Mouse (Mus musculus): ENCODE data around the gene Npnt. TPM values are rescaled to one million over a fixed set of nuclear protein-coding genes. Genes with fewer than 3 reads are reported as not detected.

Gene Npnt
- polyA plus RNA-seq, 1 experiment from 2014 or later: 9.0 TPM

DNA sequence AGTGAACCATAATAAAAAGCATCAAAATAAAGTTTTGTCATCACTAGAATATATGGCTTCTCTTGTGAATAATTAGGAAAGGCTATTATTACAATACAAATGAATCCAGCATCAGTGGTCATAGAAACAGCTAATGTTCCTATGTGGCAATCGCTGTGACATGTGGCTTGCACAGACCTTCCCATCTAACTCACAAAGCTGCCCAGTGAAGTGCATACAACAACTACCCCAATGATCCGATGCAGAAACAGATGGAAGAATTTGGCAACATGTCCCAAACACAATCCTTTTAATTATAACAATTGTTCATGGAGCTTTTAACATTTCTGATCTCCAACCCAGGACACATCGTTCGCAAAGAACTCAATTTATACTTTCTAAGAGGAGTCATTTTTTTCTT, 52.2 kb downstream of the Npnt start:
- Histone ChIP-seq H3K4me1 (no peaks in the 10 kb centered on the region), H3K27ac (replicated peaks) (no peak overlapping the region), H3K36me3 (no peaks in the 10 kb centered on the region), H3K27me3 (ENCODE audit: low read depth, poor library complexity, severe bottlenecking) (no peaks in the 10 kb centered on the region), H3K9me3 (replicated peaks) (no peaks in the 10 kb centered on the region), H3K4me3 (no peak overlapping the region)
- no peak for DNase-seq (ENCODE audit: low spot score)
- 94% methylated on average over 4 of the region's 4 CpGs for WGBS

DNA sequence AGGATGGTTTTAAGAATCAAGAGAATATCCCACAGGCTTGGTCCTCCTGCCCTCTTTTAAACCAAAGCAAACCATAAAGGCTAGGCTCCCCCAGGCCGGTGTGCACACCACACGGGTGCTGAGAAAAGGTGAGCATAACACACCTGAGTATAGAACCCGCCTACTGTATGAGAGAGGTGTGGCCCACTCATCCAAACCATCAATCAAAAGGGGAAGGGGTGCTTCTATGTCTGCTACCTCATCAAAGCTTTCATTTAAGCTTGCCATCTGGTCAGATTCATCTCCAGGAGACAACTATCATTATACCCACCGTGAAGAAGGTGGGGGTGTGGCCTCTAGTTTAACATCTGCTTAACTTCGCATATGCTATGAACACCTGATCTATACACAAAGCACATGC, 52.7 kb downstream of the Npnt start:
- no peaks in the 10 kb centered on the region for H3K9me3 ChIP-seq (replicated peaks)
- no peak overlapping the region for H3K4me3 ChIP-seq
- H3K27me3 ChIP-seq (ENCODE audit: low read depth, poor library complexity, severe bottlenecking): no peaks in the 10 kb centered on the region
- H3K36me3 ChIP-seq: no peaks in the 10 kb centered on the region
- H3K27ac ChIP-seq (replicated peaks): no peak overlapping the region
- DNase-seq (ENCODE audit: low spot score): no peak
- 95% methylated on average over 5 of the region's 5 CpGs for WGBS
- H3K4me1 ChIP-seq: no peaks in the 10 kb centered on the region

DNA sequence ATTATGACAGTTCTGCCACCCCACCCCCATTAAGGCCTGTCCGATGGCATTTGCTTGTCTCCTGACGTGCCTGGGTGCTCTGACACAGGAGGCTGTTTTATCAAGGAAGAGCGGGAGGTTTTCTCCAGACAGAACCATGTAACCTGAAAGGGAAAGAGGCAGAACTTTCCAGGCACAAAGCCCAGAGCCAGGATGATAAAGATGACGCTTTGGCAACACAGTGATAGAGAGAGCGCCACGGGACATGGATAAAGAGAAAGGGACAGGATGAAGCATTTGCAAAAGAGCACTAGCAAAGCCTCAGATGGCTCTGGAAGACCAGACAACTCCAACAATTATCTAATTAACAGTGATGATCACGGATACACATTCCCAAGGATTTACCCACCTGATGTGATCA, 56.0 kb downstream of the Npnt start:
- H3K9me3 ChIP-seq (replicated peaks): no peaks in the 10 kb centered on the region

DNA sequence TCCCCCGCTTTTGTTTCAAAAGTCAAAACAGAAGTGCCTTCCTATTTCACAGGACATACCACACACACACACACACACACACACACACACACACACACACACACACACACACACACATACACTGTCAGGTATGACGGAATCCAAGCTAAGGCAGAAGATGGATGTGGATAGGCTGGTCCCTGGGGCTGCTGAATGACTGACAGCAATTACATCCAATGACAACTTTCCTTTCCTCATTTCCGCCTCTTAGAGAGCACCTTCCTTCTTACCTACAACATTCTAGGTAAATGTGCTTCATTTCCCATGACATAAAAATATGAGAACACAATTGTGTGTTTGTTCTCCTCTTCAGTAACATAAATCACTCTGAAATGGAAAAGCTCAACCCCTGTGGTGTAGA, 56.4 kb downstream of the Npnt start:
- no peak overlapping the region for H3K4me3 ChIP-seq
- H3K9me3 ChIP-seq (replicated peaks): no peaks in the 10 kb centered on the region
- DNase-seq (ENCODE audit: low spot score): no peak
- no peak overlapping the region for H3K27ac ChIP-seq (replicated peaks)
- 89% methylated on average over 3 of the region's 3 CpGs for WGBS
- no peaks in the 10 kb centered on the region for H3K4me1 ChIP-seq
- no peaks in the 10 kb centered on the region for H3K36me3 ChIP-seq
- no peaks in the 10 kb centered on the region for H3K27me3 ChIP-seq (ENCODE audit: low read depth, poor library complexity, severe bottlenecking)

More for the DNA sequence above, 56.0 kb downstream of the Npnt start:
- no peaks in the 10 kb centered on the region for H3K36me3 ChIP-seq
- no peak overlapping the region for H3K27ac ChIP-seq (replicated peaks)
- H3K4me3 ChIP-seq: no peak overlapping the region
- H3K4me1 ChIP-seq: no peaks in the 10 kb centered on the region
- H3K27me3 ChIP-seq (ENCODE audit: low read depth, poor library complexity, severe bottlenecking): no peaks in the 10 kb centered on the region
- no peak for DNase-seq (ENCODE audit: low spot score)
- WGBS: 88% methylated on average over 7 of the region's 7 CpGs

DNA sequence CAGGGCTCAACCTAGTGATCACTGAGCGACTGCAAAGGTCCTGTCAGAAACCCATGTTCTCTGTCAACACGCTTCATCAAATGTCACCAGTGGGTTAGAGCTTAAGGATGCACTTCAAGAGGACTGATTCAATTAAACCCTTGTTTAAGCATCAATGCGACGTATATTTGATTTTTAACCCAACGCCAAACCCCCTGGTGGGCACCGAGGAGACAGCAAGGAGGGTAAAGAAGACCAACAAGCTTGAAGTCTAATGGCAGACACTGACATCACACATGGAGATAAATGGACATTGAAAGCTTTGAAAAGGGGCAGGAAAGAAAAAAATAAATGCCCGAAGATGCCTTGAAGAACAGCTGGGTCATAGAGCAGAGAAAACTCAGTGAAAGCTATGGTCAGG, 57.0 kb downstream of the Npnt start:
- no peaks in the 10 kb centered on the region for H3K9me3 ChIP-seq (replicated peaks)
- H3K27me3 ChIP-seq (ENCODE audit: low read depth, poor library complexity, severe bottlenecking): no peaks in the 10 kb centered on the region
- H3K4me1 ChIP-seq: no peaks in the 10 kb centered on the region
- no peaks in the 10 kb centered on the region for H3K36me3 ChIP-seq
- no peak overlapping the region for H3K4me3 ChIP-seq
- H3K27ac ChIP-seq (replicated peaks): no peak overlapping the region
- WGBS: 90% methylated on average over 7 of the region's 7 CpGs
- DNase-seq (ENCODE audit: low spot score): no peak

DNA sequence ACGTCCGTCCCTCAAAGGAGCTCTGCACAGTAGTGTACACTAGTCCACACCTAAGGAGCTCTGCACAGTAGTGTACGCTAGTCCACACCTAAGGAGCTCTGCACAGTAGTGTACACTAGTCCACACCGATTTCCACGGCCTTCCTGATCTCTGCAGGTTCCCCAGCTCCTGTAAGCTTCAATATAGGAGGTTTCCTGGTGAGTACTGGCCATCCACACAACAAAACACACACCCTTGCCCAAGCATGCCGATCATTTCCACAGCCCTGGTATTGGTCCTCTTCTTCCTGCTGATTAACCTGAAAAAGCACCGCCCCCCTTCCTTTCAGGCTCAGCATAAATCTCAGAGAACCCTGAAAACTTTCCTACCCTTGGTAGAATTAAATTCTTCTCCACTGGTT, 57.6 kb downstream of the Npnt start:
- WGBS: 88% methylated on average over 7 of the region's 7 CpGs
- H3K36me3 ChIP-seq: no peaks in the 10 kb centered on the region
- no peaks in the 10 kb centered on the region for H3K4me1 ChIP-seq
- no peak for DNase-seq (ENCODE audit: low spot score)
- no peak overlapping the region for H3K4me3 ChIP-seq
- H3K27me3 ChIP-seq (ENCODE audit: low read depth, poor library complexity, severe bottlenecking): no peaks in the 10 kb centered on the region
- no peaks in the 10 kb centered on the region for H3K9me3 ChIP-seq (replicated peaks)
- H3K27ac ChIP-seq (replicated peaks): no peak overlapping the region

DNA sequence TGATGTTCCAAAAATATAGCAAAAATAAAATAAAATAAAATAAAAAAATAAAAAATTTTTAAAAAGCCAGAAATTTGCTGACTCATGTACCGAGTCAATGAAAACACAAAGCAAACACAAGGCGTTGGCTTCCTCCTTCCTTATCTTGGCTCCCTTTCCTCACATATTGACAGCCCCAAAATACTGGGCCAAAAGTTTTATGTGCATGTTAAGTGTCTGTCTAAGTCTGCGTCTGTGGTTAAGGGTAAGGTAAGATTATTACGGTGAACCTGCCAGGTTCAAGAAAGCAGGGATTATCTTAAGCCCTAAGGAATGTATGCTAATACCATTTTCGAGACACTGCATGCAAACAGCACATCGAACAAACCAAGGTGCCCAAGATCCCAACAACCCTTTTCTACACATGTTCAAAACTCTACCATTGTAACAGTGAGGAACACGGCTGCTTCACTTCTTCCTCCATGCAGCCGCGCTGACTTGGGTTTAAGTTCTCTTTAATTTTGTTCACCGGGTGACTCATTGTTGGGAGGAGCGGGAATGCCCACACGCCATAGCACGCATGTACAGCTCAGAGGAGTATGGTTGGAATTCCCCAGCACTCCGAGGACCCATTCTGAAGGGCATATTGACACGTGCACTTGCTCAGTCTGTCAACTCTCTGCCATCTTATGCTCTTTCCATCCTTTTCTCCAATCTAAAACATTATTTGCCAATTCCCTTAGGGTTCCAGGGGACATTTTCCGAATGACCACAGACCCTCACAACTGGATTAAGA, 62.8 kb downstream of the Npnt start:
- Histone ChIP-seq H3K36me3 (no peaks in the 10 kb centered on the region), H3K4me3 (no peak overlapping the region), H3K9me3 (replicated peaks) (no peaks in the 10 kb centered on the region), H3K27me3 (ENCODE audit: low read depth, poor library complexity, severe bottlenecking) (no peaks in the 10 kb centered on the region), H3K27ac (replicated peaks) (no peak overlapping the region), H3K4me1 (no peaks in the 10 kb centered on the region)
- 92% methylated on average over 16 of the region's 16 CpGs for WGBS
- DNase-seq (ENCODE audit: low spot score): no peak

DNA sequence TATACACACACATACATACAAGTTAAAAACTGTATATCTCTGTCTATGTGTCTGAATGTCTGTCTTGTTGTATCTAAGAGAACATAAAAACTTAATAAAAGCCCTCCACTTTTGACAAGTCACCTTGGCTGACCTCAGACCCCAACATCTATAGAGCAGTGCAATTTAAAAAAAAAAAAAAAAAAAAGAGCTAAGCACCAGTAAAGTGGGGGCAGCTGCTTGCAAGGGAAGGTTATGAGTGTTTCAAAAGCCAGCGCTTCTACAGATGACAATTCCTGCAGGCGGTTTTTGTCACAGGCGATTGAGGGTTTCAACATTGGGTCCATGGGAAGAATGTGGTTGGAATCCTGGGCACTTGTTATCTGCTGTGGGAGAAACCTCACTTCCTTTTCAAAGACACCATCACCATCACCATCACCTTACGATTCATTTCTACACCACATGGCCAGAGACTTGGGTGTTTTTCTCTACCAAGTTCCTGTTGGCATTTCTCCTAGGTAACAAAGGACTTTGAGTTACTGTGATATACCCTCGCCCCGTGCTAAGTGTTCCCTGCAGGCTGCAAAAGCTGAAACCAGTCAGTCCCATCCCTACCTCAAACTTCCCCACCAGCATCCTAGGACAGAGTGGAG, 63.6 kb downstream of the Npnt start:
- 92% methylated on average over 6 of the region's 6 CpGs for WGBS
- DNase-seq (ENCODE audit: low spot score): no peak
- no peak overlapping the region for H3K27ac ChIP-seq (replicated peaks)
- no peaks in the 10 kb centered on the region for H3K36me3 ChIP-seq
- H3K9me3 ChIP-seq (replicated peaks): no peaks in the 10 kb centered on the region
- H3K27me3 ChIP-seq (ENCODE audit: low read depth, poor library complexity, severe bottlenecking): no peaks in the 10 kb centered on the region
- no peaks in the 10 kb centered on the region for H3K4me1 ChIP-seq
- no peak overlapping the region for H3K4me3 ChIP-seq

DNA sequence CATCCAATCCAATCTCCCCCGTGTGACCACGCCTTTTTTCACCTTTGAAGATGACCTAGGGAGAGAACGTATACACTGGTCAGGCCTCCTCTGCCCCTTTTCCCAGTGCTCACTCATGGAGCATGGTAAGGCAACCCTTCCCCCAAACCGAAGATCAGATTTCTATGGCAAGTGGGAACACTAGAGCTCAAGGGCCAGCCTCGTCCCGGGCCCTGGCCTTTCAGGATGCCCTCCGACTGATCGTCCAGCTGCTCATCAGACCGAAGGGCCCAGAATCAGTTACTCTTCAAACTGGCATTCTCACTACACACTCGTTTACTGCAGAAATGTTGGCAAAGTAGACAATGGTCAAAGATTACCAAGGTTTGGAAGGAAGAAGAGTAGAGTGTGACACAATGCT, 65.6 kb downstream of the Npnt start:
- Histone ChIP-seq H3K27me3 (ENCODE audit: low read depth, poor library complexity, severe bottlenecking) (no peaks in the 10 kb centered on the region), H3K9me3 (replicated peaks) (no peaks in the 10 kb centered on the region), H3K36me3 (no peaks in the 10 kb centered on the region), H3K4me1 (peaks cover 10% of the 10 kb centered on the region), H3K27ac (replicated peaks) (no peak overlapping the region), H3K4me3 (no peak overlapping the region)
- DNase-seq (ENCODE audit: low spot score): no peak
- 90% methylated on average over 10 of the region's 10 CpGs for WGBS

DNA sequence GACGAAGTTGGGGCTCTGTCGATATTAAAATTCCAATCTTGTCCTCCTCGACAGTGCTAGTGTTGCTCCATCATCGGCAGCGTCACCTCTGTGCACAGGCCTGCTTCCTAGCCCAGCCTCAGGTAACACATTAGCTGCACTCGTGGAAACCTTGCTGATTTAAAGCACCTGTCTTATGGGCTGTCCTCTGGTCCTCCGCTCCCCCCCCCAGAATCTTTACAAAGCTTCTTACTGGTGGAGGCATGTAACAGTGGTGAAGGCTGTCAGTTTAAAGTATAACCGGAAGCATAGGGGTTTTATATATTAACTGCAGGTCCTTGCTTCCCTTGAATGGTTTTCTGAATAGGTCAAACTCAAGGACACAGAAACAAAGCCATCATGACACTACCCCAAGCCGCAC, 66.8 kb downstream of the Npnt start:
- H3K27ac ChIP-seq (replicated peaks): no peak overlapping the region
- H3K4me1 ChIP-seq: peaks cover 10% of the 10 kb centered on the region
- H3K27me3 ChIP-seq (ENCODE audit: low read depth, poor library complexity, severe bottlenecking): no peaks in the 10 kb centered on the region
- DNase-seq (ENCODE audit: low spot score): no peak
- H3K4me3 ChIP-seq: no peak overlapping the region
- no peaks in the 10 kb centered on the region for H3K9me3 ChIP-seq (replicated peaks)
- H3K36me3 ChIP-seq: no peaks in the 10 kb centered on the region
- 89% methylated on average over 9 of the region's 9 CpGs for WGBS

DNA sequence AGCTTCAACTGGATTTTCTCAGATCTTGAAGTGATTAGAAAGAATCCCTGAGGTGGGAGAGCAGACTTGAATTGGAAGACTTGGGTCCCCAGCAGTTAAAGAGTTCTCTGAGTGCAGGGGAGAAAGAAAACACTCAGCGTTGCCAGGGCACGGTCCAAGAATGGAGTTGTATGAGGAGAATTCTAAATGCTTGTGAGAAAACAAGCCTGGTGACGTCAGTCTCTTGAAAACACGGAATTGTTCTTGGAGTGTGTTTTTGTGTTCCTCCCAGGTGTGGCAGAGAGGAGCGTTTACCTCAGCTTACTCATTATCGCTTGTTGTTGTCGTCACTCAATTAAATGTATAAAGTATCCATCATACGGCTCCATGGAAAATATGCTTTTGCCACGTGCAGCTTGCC, 69.3 kb downstream of the Npnt start:
- DNase-seq (ENCODE audit: low spot score): no peak
- Histone ChIP-seq H3K27me3 (ENCODE audit: low read depth, poor library complexity, severe bottlenecking) (no peaks in the 10 kb centered on the region), H3K9me3 (replicated peaks) (no peaks in the 10 kb centered on the region), H3K36me3 (no peaks in the 10 kb centered on the region), H3K4me1 (peaks cover 29% of the 10 kb centered on the region), H3K4me3 (no peak overlapping the region), H3K27ac (replicated peaks) (peak overlapping the region; percentile 61)
- WGBS: 68% methylated on average over 9 of the region's 9 CpGs

DNA sequence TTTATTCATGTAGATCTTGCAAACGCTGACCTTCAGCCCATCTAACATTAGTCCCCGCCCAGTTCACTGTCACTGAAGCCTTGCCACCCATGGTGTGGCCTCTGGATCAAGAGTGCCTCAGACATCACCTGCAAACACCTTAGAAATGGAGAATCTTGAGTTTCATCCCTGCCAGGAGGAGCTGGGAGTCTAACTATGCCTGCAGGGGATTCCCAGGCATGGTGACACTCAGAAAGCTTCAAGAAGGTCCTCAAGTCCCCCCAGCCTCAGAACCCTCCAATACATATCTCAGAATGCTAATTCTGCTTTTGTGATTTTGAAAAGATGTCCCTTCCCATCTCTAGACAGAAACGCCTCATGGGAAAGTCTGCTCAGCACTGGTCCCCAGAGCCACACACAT, 69.7 kb downstream of the Npnt start:
- 81% methylated on average over 3 of the region's 3 CpGs for WGBS
- H3K36me3 ChIP-seq: no peaks in the 10 kb centered on the region
- peak overlapping the region; percentile 61 for H3K27ac ChIP-seq (replicated peaks)
- H3K9me3 ChIP-seq (replicated peaks): no peaks in the 10 kb centered on the region
- H3K4me3 ChIP-seq: no peak overlapping the region
- H3K4me1 ChIP-seq: peaks cover 30% of the 10 kb centered on the region
- H3K27me3 ChIP-seq (ENCODE audit: low read depth, poor library complexity, severe bottlenecking): no peaks in the 10 kb centered on the region
- no peak for DNase-seq (ENCODE audit: low spot score)

DNA sequence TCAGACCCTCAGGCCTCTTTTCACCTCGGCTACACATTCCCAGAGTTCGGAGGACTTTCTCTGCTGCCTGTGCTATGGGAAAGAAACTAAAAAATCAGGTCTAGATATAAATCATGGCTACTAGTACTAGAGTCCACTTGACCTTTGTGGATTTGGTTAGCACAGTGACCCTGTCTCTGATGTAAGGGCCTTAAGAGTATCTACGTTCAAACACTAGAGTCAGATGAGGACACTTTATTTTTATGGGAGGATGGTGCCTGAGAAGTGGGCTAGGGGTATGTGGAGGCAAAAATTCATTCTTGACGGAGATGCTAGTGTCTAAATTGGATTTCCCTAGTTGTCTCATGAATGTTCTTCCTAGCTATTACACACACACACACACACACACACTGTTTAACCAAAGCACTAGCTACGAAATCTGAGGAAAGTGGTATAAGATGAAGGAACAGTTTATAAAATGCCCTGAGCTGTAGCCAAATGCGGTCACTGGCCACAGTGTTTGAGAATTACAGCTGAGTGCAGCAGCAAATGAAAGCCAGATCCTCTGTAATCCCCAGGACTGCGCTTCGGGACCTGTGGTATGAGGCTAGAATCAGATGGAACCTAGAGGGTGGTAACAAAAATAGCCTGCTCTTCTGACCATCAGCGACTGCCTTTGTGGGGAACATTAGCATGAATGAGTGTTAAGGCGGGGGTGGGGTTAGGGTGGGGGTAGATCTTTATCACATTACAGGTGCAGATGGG, 73.0 kb downstream of the Npnt start:
- no peak for DNase-seq (ENCODE audit: low spot score)
- Histone ChIP-seq H3K9me3 (replicated peaks) (no peaks in the 10 kb centered on the region), H3K27ac (replicated peaks) (0 out of 2 replicates have a peak overlapping the region, but pooled peaks have one; percentile 4)

More for the DNA sequence above, 73.0 kb downstream of the Npnt start:
- no peaks in the 10 kb centered on the region for H3K27me3 ChIP-seq (ENCODE audit: low read depth, poor library complexity, severe bottlenecking)
- 56% methylated on average over 10 of the region's 10 CpGs for WGBS
- peaks cover 37% of the 10 kb centered on the region for H3K4me1 ChIP-seq
- H3K36me3 ChIP-seq: no peaks in the 10 kb centered on the region
- H3K4me3 ChIP-seq: no peak overlapping the region
